Mouse (Mus musculus) megakaryocyte-erythroid progenitor cell, adult 5-6 weeks (primary cell): ENCODE measurements around the gene Dtnb. TPM values are rescaled to one million over a fixed set of nuclear protein-coding genes. Genes with fewer than 3 reads are reported as not detected.
A peak's percentile ranks its signal among the peaks of the same experiment; 100 is the strongest.

ENCODE experiments used
- ATAC-seq: replicated peaks from 2 replicates; pipeline ENCODE4 v1.8.0; 2016; ENCODE audit warnings: mild to moderate bottlenecking, inconsistent platforms; ENCODE audit not compliant: severe bottlenecking, poor library complexity, low FRiP score, low TSS enrichment
- total RNA-seq, 2 experiments: library from RNA; stranded (forward) in 1 of 2; stranded (reverse) in 1 of 2; fragments of 200-1000, 215-1000 nt in 1 of 2; fragments of >200 nt in 1 of 2; fragmentation: Nextera tagmentation in 1 of 2; gene quantifications; 2 replicates each; pipeline ENCODE4 v1.2.3; 2014 to 2017

Gene Dtnb
- total RNA-seq, 2 experiments from 2014 or later: 16.8 to 49.1 TPM

GRCm38 (mm10) chr12:3787541-3787940 is 215.4 kb downstream of the Dtnb start:
- ATAC-seq: no peak

- ATAC-seq: no peak
These were observed 216.4 kb downstream of the Dtnb start for GRCm38 (mm10) chr12:3788421-3789051.

DNA sequence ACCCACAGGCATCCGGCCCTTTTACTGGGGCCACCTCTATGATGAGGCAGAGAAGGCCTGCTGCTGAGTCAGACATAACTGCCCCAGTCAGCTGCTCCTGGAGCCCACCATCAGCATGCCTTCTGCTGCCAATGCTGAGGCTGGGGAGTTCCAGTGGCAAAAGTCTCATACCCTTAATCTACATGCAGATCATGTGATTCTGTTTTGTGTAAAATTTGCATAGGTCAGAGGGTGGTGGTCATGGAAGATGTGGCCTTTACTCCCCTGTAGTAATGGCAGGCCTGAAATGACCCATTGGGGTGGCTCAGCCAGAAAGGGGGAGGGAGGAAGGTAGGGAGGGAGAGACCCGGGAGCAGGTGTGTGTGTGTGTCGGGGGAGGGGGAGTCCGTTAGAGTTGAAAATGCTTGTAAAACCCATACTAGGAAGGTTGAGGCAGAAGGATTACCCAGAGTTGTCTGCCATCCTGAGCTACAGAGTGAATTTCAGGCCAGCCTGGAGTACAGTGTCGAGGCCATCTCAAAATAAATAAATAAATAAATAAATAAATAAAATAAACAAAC is 217.5 kb downstream of the Dtnb start:
- ATAC-seq: no peak

DNA sequence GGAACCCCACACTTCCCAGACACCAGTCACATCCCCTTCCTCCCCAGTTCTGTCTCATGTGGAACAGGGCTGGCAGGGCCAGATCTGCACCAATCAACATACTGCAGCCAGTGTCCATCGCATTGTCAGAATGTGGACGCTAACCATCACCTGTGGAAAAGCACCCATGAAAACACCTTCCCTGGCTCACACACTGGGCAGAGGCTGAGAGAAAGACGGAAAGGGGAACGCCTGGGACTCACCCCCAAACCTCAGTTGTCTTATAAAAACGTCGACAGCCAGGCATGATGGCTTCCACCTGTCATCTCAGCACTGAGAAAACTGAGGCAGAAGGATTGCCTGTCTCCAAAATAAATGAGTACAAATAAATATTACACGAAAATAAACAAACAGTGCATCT is 219.1 kb downstream of the Dtnb start:
- ATAC-seq: no peak

- ATAC-seq: peak; percentile 95
These were observed 219.6 kb downstream of the Dtnb start for GRCm38 (mm10) chr12:3791732-3792131.

DNA sequence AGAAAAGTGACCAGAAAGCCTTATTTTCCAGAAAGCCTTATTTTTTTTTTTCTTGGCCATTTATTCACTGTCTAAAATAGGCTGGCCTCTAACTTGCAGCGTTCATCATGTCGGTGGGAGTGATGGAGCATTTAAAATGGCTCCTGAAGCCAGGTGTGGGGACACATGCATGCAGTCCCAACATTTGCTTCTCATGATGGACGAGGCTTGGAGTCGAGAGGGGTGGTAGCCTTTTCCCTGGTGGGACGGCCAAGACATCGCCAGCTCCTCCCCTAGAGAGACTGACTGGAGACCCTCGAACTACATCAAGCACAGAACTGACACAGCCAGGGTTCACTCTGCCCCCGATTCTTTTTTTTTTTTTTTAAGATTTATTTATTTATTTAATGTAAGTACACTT is 220.1 kb downstream of the Dtnb start:
- ATAC-seq: no peak

GRCm38 (mm10) chr12:3795569-3795968 is 223.4 kb downstream of the Dtnb start:
- peak; percentile 60; the same call in 1 of the 2 replicates for ATAC-seq

DNA sequence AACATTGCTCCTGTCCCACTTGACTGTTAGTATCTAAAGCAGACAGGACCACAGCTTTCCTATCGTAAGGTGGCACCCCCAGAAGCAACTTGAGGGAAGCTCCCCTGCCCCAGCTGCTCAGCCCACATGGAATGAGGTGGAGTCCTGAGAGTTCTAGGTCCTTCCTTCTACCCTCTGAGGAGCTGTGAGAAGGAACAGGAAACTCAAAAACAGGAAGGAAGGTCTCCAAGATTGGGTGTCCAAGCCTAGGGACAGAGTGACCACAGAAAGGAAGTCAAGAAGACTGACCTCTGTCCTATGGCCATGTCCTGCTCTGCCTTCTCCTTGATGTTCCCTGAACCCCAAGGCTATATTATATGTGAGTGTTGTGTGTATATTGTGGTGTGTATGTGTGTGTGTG is 227.4 kb downstream of the Dtnb start:
- ATAC-seq: no peak

DNA sequence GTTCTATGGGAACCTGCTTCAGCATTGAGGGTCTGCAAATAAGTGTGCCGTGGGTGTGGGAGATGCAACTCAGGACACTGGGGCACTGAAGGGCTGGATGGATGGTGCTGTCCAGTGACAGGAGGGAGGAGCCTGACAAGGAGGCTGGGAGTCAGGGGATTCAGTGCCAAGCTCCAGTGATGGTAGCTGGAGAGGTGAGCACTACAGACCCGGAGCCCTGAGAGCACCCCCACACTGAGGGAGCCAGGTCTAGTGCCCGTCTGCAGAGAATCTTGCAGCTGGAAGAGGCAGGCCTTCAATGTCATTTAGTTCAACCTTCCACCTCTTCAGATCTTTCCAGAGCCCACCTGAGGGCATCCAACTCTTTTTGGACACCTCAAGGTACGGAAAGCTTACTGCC is 233.7 kb downstream of the Dtnb start, which contains the start of gene Dnmt3a:
TSS of gene Dnmt3a (plus strand) at position 156 of the 400 bp plus-strand sequence.
- ATAC-seq: no peak

DNA sequence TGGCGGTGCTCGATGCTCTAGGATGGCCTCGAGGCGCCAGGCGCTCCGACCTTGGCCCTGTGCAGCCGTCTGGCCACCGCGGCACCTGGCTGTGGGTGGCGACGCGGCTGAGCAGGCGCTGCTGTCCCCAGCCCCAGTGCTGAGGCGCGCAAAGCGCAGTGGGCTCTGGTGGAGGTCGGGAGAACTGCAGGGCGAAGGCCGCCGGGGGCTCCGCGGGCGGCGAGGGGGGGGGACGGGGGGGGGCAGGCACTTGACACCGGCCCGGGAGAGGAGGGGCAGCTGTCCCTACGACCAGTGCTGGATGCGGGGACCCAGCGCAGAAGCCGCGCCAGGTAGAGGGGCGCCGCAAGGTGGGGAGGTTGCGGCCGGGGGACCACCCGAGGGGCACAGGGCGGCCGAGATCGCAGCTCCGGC is 234.1 kb downstream of the Dtnb start:
- peak; percentile 92 for ATAC-seq

GRCm38 (mm10) chr12:3806703-3807547 is 234.7 kb downstream of the Dtnb start:
- ATAC-seq: peak; percentile 35; the same call in 1 of the 2 replicates

- no peak for ATAC-seq
These were observed 235.6 kb downstream of the Dtnb start for GRCm38 (mm10) chr12:3807548-3808395.

- ATAC-seq: no peak
These were observed 236.3 kb downstream of the Dtnb start for GRCm38 (mm10) chr12:3808396-3808981.

- no peak for ATAC-seq
These were observed 237.5 kb downstream of the Dtnb start for GRCm38 (mm10) chr12:3809520-3810180.

DNA sequence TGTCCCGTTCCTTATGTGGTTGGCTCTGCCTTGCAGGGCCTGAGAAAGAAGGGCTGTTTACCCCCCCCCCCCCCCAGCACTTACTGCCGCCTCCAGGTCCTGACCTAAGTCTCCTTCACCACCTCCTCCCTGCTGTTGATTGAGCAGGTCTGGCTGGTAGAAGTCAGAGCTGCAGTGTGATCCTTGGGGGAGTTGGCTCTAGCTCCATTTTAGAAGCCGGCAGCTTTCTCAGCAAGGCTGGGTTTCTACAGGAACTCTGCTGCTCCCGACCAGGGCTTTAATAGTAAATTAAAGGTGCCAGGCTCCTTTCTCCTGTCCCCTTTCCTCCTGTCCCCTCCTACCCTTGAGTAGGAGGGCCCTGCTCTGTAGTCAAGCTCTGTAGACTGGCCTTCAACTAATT is 238.3 kb downstream of the Dtnb start:
- ATAC-seq: no peak

DNA sequence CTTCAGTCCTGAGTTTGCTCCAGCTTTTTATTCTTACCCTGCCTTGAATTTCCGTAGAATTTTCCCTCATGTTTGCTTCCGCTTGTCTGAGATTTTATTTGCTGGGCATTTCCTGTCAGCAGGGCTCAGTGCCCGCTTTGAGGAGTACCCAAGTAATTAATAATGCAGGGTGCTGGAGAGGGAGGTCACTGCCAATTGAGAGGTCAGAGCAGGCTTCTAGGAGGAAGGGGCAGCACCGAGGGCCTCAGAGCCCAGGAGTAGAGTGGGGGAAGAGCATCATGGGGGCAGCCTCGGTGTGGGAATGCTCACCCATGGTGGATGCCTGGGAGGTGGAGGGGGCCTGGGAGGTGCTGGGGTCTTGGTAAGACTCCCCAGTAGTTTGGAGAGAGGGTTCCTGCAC is 239.4 kb downstream of the Dtnb start:
- no peak for ATAC-seq

DNA sequence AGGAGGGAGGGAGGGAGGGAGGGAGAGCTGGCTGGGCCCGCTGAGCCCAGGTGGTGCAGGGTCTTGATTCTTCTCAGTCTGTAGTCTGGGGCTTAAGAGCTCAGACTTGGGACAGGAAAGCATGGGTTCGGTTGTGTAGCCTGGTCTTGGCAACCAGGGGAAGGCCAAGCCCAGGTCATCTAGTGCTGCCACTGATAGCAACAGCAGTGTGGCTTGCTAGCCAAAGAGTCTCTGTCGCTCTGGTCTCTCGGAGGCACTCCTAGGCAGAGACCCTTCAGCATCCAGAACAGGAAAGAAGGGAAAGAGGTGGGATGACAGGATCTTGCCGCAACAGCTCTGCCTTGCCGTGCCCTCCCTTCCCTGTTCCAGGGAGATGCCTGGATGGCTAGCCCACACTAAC is 240.1 kb downstream of the Dtnb start:
- ATAC-seq: no peak

DNA sequence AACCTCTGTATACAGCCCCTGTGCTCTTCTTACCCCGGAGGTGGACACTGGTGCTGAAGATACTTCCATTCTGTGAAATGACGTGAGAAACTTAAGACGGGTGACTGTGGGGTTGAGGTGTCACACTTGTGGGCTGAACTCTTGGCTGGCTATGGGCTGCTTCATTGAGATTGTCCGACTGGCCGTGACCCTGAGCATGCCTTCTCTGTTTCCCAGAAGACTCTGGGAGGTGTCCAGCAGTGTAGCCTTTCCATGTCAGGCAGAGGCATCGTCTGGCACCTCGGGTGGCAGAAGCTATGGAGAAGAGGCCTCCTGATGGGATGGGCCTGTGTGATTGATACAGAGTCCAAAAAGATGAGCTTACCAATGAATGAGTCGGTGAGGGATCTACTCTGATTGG is 241.0 kb downstream of the Dtnb start:
- ATAC-seq: no peak

- no peak for ATAC-seq
These were observed 243.2 kb downstream of the Dtnb start for GRCm38 (mm10) chr12:3815386-3815785.
